15 mouse cellular contexts compared by ENCODE assay signal in the genomic region with DNA sequence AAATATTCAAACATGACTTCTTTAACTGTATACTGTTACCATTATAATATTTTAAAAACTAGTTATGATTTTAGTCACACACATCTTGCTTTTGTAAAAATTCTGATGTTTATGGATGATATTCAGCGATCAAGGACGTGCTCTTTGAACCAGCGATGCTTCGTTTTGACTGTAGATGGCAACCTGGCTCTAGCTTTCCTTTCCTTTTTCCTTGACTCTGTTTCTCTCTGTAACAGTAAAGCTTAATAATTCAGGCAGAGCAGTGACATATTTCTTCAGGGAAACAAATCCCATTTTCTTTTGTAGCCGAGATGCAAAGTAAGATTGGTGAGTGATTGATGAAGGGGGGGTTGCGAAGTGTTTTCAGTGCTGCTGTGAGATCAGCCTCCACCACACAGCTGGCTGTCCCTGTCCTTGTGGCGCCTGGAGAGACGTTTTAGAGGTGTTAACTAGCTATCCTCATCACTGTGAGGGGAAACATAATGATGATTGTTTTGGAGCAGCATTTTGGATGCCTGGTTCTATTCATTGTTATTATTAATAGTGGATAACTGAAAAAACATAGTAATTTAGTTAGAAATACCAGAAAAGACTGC.
DNase-seq lines count a peak whose midpoint lies in the region; ATAC-seq and TF ChIP-seq lines count a peak whose summit lies in the region.
"Had no signal": no experiment of that assay in that cellular context is flagged by ENCODE, and none has a peak within 500 bp of the region (broad histone marks: within the 10 kb centered on the region; RNA-seq: fewer than 3 reads in every experiment).

No protein-coding gene starts in this region.

- no peak for ATAC-seq in kidney, postnatal 0 days (replicated peaks; ENCODE audit: low FRiP score, low read depth)
- ATAC-seq in hindbrain, embryonic 14.5 days (ENCODE audit: low FRiP score): peak; percentile 72; the same call in 1 of the 2 replicates
- ATAC-seq: inflammation-experienced regulatory T-cells, adult 6 months had no signal

- no peak overlapping the region for H3K27ac ChIP-seq in kidney, postnatal 0 days
- peak overlapping the region; percentile 51; the same call in 1 of the 2 replicates for H3K27ac ChIP-seq in hindbrain, embryonic 14.5 days
- H3K27ac ChIP-seq: heart, embryonic 10.5 days; limb, embryonic 13.5 days; stomach, embryonic 15.5 days had no signal

- peak; percentile 55 for TF ChIP-seq CTCF in kidney, postnatal 0 days (IDR thresholded peaks at IDR 0.05; ENCODE audit: low read depth)

- no peaks in the 10 kb centered on the region for H3K4me1 ChIP-seq in kidney, postnatal 0 days (replicated peaks; ENCODE audit: insufficient read depth, low read length)
- 0 out of 2 replicates have a peak, but pooled peaks cover 4% of the 10 kb centered on the region for H3K4me1 ChIP-seq in hindbrain, embryonic 14.5 days (replicated peaks; ENCODE audit: control insufficient read depth, insufficient read depth, low read length)
- H3K4me1 ChIP-seq: heart, embryonic 10.5 days; limb, embryonic 13.5 days; stomach, embryonic 15.5 days had no signal

- WGBS in kidney, postnatal 0 days: 51% methylated on average over 8 of the region's 8 CpGs
- 51% methylated on average over 8 of the region's 8 CpGs for WGBS in hindbrain, embryonic 14.5 days

- H3K9ac ChIP-seq in kidney, postnatal 0 days (ENCODE audit: low read depth, low read length): no peak overlapping the region
- H3K9ac ChIP-seq in hindbrain, embryonic 14.5 days: no peak overlapping the region
- H3K9ac ChIP-seq: limb, embryonic 13.5 days; stomach, embryonic 15.5 days had no signal

- no peak overlapping the region for H3K4me2 ChIP-seq in kidney, postnatal 0 days (ENCODE audit: low read length)
- H3K4me2 ChIP-seq in hindbrain, embryonic 14.5 days (replicated peaks): no peak overlapping the region
- H3K4me2 ChIP-seq: limb, embryonic 13.5 days; stomach, embryonic 15.5 days had no signal

- no peaks in the 10 kb centered on the region for H3K27me3 ChIP-seq in kidney, postnatal 0 days (ENCODE audit: insufficient read depth, low read length)
- no peaks in the 10 kb centered on the region for H3K27me3 ChIP-seq in hindbrain, embryonic 14.5 days (ENCODE audit: control insufficient read depth, insufficient read depth, low read length)
- H3K27me3 ChIP-seq: limb, embryonic 13.5 days; stomach, embryonic 15.5 days had no signal

- H3K9me3 ChIP-seq in kidney, postnatal 0 days (replicated peaks; ENCODE audit: low read length): no peaks in the 10 kb centered on the region
- no peaks in the 10 kb centered on the region for H3K9me3 ChIP-seq in hindbrain, embryonic 14.5 days (ENCODE audit: control insufficient read depth, low read length)
- H3K9me3 ChIP-seq: G1E; heart, embryonic 10.5 days; limb, embryonic 13.5 days; stomach, embryonic 15.5 days had no signal

- DNase-seq in cerebellum, adult 9-10 months: peak; percentile 2
- no peak for DNase-seq in cerebellum, postnatal 10 days
- DNase-seq in kidney, postnatal 0 days (ENCODE audit: low spot score): no peak
- no peak for DNase-seq in kidney, postnatal 14 days
- peak; percentile 10 for DNase-seq in 3T3-L1 (ENCODE audit: low read depth, low spot score)
- peak; percentile 76 for DNase-seq in hindbrain, embryonic 14.5 days (ENCODE audit: low spot score)
- no peak for DNase-seq in frontal cortex, postnatal 10 days (ENCODE audit: low spot score in 2 of 2)
- DNase-seq in thymus, postnatal 36 days: no peak
- DNase-seq: lung, postnatal 14 days had no signal

- no peak overlapping the region for H3K4me3 ChIP-seq in kidney, postnatal 0 days (replicated peaks; ENCODE audit: low read depth, low read length)
- no peak overlapping the region for H3K4me3 ChIP-seq in hindbrain, embryonic 14.5 days (replicated peaks; ENCODE audit: low read length)
- H3K4me3 ChIP-seq: heart, embryonic 10.5 days; limb, embryonic 13.5 days; myocyte; stomach, embryonic 15.5 days had no signal

- H3K36me3 ChIP-seq in kidney, postnatal 0 days (ENCODE audit: insufficient read depth, low read length): no peaks in the 10 kb centered on the region
- H3K36me3 ChIP-seq in hindbrain, embryonic 14.5 days (replicated peaks; ENCODE audit: control insufficient read depth, insufficient read depth): no peaks in the 10 kb centered on the region
- H3K36me3 ChIP-seq: G1E; heart, embryonic 10.5 days; limb, embryonic 13.5 days; stomach, embryonic 15.5 days had no signal

Comparison
In these comparisons a context has a peak if more than half of its experiments do, and no peak if none do; other contexts are left out.
1. DNase-seq: peak in cerebellum, adult 9-10 months (single experiment), 3T3-L1 (single experiment) and hindbrain, embryonic 14.5 days (single experiment); none in cerebellum, postnatal 10 days (0 of 2), kidney, postnatal 0 days (single experiment), kidney, postnatal 14 days (single experiment), frontal cortex, postnatal 10 days (0 of 2) and thymus, postnatal 36 days (0 of 2).